Mouse (Mus musculus) c-Kit-positive CD71-positive TER-119-positive erythroid progenitor cells, embryonic 14.5 days (primary cell): Measurements from ENCODE around the gene Creb3.
"Not testable (repeated sequence)": the region's sequence is repeated elsewhere in the genome, so short reads cannot be mapped to it uniquely, and the experiment has no call there.

Experiments
- DNase-seq: peaks from one replicate; pipeline ENCODE4 v3.0.0-alpha.2; 2013; ENCODE audit warnings: low spot score

The Creb3 gene

GRCm38 (mm10) chr4:43561997-43562768 is at the start of gene Creb3, which contains the start of gene Tln1:
Gene Creb3, plus strand, starts transcription at chr4:43562332.
Gene Tln1, minus strand, starts transcription at chr4:43562691.
- DNase-seq: peak; percentile 95

DNA sequence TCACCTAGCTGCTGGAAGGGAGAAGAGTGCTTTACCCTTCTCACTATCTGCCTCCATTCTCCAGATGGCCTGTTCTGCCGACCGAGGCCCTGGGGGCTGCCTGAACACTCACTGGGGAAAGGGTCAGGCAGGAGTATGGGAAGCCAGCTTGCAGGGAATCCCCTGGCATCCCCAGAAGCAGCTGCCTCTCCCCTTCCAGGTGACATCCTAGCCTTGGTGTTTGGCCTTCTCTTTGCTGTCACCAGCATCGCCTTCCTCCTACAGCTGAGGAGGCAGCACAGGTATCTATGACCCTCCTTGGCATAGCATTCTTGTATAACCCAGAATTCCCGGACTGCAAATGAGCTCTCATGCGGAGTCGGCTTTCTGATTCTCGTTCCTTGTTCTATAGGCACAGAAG is 49.5 kb upstream of the Creb3 start:
- DNase-seq: no peak

DNA sequence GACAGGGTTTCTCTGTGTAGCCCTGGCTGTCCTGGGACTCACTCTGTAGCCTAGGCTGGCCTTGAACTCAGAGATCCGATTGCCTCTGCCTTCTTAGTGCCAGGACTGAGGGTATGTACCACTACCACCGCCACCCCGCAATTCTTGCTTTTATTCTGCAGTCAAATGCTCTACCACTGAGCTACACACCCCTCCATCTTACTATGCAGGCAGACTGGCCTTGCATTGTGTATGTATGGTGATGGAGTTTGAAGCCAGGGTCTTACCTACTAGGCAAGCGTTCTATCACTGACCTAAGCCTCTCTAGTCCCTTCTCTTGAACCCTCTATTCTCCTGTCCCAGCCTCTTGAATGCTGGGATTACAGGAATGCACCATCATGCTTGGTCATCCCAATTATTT is 48.8 kb upstream of the Creb3 start:
- no peak for DNase-seq

DNA sequence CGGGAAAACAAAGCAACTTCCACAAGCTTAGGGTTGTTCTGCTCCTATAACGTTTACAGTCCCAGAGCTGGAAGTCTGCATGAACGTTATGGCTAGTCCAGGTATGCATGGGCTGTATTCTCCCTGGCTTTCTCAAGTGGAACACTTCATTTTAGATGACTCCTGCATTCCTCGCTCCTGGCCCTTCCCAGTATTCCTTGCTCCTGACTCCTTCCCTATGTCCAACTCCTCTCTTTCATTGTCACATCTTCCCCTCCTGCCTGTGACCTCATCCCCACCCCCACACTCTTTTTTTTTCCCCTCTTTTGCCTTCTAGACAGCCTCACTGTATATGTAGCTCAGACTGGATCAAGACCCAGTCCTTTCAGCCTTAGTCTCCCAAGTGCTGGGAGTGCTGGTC is 48.3 kb upstream of the Creb3 start:
- no peak for DNase-seq

GRCm38 (mm10) chr4:43515764-43516708 is 46.1 kb upstream of the Creb3 start:
- DNase-seq: no peak

GRCm38 (mm10) chr4:43519551-43519950 is 42.6 kb upstream of the Creb3 start:
- no peak for DNase-seq

DNA sequence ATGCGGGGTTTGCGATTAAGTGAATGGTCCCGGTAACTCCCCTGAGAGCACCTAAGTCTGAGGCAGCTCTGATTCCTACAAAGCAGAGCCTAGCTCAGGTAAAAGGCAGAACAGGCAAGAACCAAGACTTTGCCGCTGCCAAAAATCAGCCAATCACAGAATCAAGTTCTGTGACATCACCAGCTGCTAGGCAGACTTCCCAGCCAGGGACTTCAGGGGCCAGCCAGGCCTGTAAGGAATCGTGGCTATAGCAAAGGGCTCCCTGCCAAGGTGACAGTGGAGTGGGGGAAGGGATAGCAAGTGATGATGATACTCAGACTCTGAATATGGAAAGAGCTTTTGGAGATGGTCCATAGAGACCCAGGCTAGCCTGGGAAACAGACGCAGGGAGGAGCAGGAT is 42.2 kb upstream of the Creb3 start:
- DNase-seq: peak; percentile 77

DNA sequence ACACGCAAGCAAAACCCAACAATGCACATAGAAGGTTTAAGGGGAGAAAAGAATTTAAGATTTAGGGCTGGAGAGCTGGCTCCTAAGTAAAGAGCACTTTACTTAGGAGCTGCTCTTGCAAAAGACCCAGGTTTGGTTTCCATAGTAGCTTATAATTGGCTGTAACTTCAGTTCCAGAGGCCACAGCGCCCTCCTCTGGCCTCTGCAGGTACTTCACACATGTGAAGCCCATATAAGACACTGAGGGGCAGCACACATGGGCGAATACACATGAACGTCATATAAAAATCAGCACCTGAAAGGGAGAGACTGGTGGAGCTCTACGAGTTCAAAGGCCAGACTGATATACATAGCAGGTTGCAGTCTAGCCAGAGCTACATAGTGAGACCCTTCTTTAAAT is 34.3 kb upstream of the Creb3 start:
- no peak for DNase-seq

DNA sequence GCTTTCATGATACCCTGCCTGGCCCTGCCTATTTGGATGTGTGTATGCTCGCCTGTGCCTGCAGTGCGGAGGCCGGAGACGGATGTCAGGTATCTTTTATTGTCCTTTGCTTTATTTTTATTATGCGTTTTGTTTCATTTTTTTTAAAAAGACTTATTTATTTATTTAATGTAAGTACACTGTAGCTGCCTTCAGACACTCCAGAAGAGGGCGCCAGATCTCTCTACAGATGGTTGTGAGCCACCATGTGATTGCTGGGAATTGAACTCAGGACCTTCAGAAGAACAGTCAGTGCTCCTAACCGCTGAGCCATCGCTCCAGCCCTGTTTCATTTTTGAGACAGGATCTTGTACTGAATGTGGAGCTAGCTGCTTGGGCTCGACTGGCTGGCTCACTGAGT is 33.6 kb upstream of the Creb3 start:
- no peak for DNase-seq

DNA sequence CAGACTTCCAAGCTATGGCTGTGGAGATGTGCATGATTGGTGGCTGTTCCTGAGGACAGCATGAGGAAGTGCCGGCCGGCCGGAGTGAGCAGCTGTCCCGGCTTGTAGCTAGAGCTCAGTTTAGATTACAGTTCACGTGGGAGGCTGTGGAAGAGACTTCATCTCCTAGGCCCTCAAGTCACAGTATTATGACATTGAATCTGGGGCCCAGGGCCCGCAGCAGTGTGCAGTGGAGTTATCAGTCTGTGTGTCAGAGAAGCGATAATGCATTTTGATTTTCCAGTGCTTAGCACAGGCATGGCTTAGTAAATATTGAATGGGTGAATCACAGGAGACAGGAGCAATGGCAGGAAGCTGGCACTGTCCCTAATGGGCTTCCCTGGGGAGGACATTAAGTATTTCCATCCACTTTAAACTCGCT is 32.0 kb upstream of the Creb3 start:
- DNase-seq: no peak

- peak; percentile 80 for DNase-seq
These were observed 31.6 kb upstream of the Creb3 start for GRCm38 (mm10) chr4:43530581-43530980.

- no peak for DNase-seq
These were observed 28.9 kb upstream of the Creb3 start for GRCm38 (mm10) chr4:43533270-43533669.

DNA sequence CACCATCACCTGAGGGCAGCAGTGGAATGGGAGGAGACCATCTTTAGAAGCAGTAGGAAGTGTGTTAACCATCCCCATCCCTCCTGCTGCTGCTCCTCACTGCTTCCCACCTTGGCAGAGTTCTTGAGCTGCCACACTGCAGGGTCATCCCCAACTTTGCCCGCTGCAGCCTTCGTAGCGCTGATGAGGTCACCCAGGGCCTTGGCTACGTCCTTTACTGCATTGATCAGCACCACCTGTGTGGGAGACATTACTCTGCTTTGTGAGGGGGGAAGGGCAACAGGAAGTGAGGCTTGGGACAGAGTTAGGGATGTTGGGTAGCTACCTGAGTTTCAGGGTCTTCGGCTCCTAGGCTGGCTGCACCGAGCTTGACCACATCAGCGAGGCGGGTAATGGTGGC is 26.5 kb upstream of the Creb3 start:
- no peak for DNase-seq

DNA sequence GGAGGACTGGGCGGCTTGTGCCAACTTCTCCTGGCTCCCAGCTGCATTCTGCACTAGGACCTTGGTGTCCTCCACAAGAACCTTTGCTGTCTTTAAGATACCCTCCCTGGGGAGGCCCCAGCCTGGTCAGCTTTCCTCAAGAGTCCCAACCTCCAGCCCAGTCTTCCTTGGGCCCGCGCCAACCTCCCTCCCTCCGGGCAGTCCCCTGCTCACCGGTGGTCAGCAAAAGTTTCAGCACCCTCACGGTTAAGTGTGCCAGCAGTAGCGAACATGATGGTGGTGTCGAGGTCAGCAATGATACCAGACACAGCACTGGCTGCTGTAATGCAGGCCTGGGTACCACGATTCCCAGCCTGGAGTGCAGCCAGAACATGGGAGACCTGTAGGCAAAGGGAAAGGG is 26.1 kb upstream of the Creb3 start:
- DNase-seq: no peak

DNA sequence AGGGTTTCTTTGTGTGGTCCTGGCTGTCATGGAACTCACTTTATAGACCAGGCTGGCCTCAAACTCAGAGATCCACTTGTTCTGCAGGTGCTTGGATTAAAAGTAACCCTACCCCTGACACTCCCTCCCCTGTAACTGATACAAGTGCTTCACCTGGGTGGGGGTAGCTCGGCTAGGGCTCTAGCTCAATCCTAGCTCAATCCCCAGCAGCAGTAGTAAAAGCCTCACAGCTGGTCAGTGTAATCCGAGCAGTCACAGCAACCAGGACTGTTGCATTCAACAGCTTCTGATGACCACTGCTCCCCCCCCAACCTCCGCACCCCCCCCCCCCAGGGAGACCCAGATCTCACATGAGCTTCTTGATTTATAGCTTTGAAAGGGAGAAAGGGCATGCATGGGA is 20.1 kb upstream of the Creb3 start:
- no peak for DNase-seq

DNA sequence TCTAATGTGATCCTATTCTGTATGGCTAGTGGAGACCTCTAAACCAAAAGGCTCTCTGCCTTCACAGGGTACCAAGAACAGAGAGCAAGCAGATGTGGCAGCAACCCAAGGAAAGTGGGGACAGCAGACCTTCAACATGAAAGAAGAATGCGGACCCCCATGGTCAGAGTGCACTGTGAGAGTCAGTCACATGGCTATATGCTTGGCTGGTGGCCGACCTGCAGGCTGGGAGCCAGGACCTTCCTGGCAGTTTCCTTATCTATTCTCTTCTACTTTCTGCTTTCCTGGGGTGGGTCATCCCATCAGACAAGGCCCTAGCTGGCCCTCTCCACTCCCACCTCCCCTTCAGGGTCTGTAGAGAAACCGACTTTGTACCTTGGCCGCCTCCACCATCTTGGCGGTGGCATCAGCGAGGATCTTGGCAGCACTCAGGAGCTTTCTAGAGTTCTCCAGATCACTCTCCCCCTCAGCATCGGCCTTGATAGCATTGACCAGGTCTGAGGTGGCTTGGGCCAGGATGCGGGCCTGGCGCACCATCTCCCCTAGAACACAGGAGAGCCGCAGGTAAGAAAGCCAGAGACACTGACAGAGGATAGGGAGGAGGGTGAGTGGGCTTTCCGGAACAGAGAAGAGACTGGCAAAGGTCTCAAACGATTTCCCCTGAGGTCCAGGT is 15.6 kb upstream of the Creb3 start:
- DNase-seq: no peak

GRCm38 (mm10) chr4:43547160-43547559 is 15.0 kb upstream of the Creb3 start:
- no peak for DNase-seq

DNA sequence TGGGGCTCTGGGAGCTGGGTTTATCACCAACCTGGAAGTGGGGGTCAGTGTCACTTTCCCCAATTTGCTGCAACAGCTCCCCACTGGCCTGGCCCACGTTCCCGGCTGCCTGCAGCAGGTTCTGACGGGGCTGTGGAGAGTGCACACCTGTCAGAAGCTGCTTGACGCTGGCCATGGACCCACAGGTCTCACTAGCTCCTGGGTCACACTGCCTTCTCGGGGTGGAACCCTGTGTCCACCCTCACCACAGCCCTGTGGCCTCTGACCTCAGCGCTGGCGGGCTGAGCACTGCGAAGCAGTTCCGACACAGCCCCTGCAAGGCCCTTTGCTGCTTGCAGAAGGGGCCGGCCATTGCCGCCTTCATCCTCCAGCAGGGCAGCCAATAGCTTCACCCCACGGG is 13.1 kb upstream of the Creb3 start:
- DNase-seq: no peak

DNA sequence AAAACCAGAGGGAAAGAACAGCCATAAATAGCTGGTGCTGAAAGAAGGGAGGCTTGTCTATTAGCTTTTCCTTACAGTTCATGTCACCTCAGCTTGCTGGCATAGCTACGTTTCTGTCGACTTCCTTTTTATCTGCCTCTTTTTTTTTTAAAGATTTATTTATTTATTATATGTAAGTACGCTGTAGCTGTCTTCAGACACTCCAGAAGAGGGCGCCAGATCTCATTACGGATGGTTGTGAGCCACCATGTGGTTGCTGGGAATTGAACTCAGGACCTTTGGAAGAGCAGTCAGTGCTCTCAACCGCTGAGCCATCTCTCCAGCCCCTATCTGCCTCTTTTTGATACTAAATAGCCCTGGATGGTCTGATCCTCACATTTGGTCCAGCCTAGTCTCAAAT is 10.3 kb upstream of the Creb3 start:
- DNase-seq: not testable (repeated sequence)

DNA sequence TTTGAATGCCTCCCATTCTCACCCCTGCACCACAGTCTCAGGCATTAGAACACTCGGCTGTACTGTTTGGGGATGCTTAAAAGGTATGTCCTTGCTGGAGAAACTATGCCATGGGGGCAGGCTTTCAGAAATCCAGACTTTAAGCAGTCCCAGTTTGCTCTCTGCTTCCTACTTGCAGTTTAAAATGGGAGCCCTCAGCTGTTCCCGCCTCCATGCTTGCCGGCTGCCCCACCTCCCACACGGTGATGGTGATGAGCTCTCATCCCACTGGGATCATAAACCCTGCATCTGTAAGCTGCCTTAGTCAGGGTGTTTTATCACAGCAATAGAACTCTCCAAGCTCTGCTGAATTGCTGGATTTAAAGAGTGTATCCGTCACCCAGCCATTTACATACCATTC is 9.7 kb upstream of the Creb3 start:
- no peak for DNase-seq

GRCm38 (mm10) chr4:43553891-43554290 is 8.2 kb upstream of the Creb3 start:
- DNase-seq: no peak

DNA sequence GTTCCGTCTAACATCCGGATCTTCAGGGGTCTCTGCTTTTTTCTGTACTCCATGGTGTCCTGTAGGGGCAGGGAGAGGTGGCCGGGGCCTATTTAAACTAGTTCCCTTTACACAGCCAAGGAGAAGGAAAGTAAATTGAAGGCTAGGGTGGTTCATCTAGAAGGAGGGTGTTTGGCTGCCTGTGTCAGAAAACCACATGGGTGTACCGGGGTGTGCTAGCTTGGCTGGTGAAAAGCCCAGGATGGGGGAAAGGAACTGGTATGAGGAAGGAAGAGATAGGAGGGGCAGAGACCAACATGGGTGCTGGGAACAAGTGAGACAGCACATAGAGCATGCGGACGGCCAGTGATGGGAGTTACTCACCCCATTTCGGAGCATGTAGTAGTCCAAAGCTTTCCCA is 6.2 kb upstream of the Creb3 start:
- DNase-seq: no peak
